Mouse (Mus musculus) limb, embryonic 10.5 days (tissue): ENCODE measurements around the gene Antxr1. TPM values are rescaled to one million over a fixed set of nuclear protein-coding genes. Genes with fewer than 3 reads are reported as not detected.
A peak's percentile ranks its signal among the peaks of the same experiment; 100 is the strongest.

Experiments
- DNase-seq: peaks from one replicate; pipeline ENCODE4 v3.0.0-alpha.2; 2017; ENCODE audit warnings: low spot score
- H3K27ac ChIP-seq: fragments of 300-500 bp; sonication (generic); 2 replicates; pipeline ENCODE4 v1.5.1; 2016; ENCODE audit warnings: mild to moderate bottlenecking
- H3K27me3 ChIP-seq: fragments of 300-500 bp; sonication (generic); 2 replicates; pipeline ENCODE4 v1.6.1; 2016; ENCODE audit warnings: low read depth, mild to moderate bottlenecking; ENCODE audit not compliant: poor library complexity, severe bottlenecking
- H3K36me3 ChIP-seq: fragments of 300-500 bp; sonication (generic); 2 replicates; pipeline ENCODE4 v1.6.1; 2016; ENCODE audit warnings: mild to moderate bottlenecking, moderate library complexity
- H3K4me1 ChIP-seq: fragments of 300-500 bp; sonication (generic); 2 replicates; pipeline ENCODE4 v1.6.1; 2016
- H3K4me3 ChIP-seq: fragments of 300-500 bp; sonication (generic); 2 replicates; pipeline ENCODE4 v1.5.1; 2016; ENCODE audit warnings: mild to moderate bottlenecking, moderate library complexity
- H3K9me3 ChIP-seq: fragments of 300-500 bp; sonication (generic); replicated peaks from 2 replicates; pipeline ENCODE4 v1.6.1; 2016; ENCODE audit warnings: mild to moderate bottlenecking
- WGBS: fragments of 180-500 bp; shearing (Covaris S2); methylation state at CpG from one replicate; pipeline ENCODE4 v1.1.7; 2016; 5-methylcytosine and 5-hydroxymethylcytosine counted together
- polyA plus RNA-seq: library from polyadenylated mRNA; unstranded; fragments of >200 nt; fragmentation: Nextera tagmentation; extraction: Ambion mirVana; gene quantifications from 2 replicates; pipeline ENCODE4 v1.2.1, GENCODE M21; 2016

Gene Antxr1
- polyA plus RNA-seq, 1 experiment from 2014 or later: 9.5 TPM

DNA sequence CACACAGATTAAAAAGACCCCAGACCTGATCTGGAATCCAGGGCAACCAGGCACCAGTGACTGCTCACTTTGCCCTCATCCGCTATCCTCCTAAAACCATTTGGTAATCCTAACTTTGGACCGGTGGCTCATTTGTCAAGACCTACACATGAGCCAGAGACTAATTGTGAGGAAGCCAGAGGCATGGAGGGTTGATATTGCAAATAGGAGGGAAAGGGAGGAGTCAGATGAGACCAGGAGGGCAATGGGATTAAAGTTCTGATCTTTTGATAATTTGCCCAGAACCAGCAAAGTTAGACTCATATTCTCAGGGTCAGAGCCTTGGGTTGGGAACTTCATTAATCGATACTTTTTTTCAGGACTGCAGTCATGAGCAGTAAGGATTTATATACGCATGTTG lies 78.2 kb downstream of the Antxr1 start:
- no peak overlapping the region for H3K4me3 ChIP-seq
- 96% methylated on average over 4 of the region's 4 CpGs for WGBS
- no peak for DNase-seq
- H3K27me3 ChIP-seq: no peaks in the 10 kb centered on the region
- H3K9me3 ChIP-seq: no peaks in the 10 kb centered on the region
- H3K27ac ChIP-seq: no peak overlapping the region
- H3K36me3 ChIP-seq: peaks cover 45% of the 10 kb centered on the region
- peaks cover 12% of the 10 kb centered on the region; the same call in 1 of the 2 replicates for H3K4me1 ChIP-seq

DNA sequence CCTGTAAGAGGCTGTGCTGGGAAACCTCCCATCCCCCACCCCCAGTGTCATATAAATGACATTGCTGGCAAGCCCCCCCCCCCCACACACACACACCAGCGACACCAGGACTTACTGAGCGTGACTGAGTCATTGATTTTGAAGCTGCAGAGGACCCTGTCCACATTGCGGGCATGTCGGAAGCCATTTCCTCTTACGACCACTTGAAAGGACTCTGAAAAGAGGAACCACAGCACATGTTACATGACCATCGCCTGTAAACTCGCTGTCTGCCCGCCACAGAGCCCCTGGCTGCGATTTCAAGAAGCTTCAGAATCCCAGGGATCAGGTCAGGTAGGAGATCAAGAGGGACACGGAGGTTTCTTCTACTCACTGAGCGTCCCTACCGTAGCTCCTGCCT lies 80.0 kb downstream of the Antxr1 start:
- Histone ChIP-seq H3K4me3 (no peak overlapping the region), H3K27ac (no peak overlapping the region), H3K4me1 (peaks cover 12% of the 10 kb centered on the region; the same call in 1 of the 2 replicates), H3K36me3 (peaks cover 38% of the 10 kb centered on the region), H3K27me3 (no peaks in the 10 kb centered on the region), H3K9me3 (no peaks in the 10 kb centered on the region)
- WGBS: 84% methylated on average over 12 of the region's 12 CpGs
- no peak for DNase-seq

DNA sequence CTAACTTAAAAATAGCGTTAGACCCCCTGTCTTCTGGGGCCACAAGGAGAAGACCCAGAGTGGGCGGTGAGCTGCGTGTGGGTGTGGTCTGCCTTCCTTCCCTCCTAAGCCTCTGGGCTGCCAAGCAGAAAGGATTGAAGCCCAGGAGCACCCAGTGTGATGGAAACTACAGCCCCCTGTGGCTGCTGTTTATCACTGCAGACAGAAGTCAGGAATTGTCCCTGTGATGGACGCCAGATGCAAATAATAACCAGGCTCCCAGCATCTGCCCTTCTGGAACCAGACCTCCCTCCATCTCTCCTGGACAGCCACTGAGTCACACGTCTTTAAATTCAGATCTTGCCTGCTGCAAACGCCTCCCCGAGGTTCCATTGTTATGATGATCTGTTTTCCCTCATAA lies 80.9 kb downstream of the Antxr1 start:
- H3K36me3 ChIP-seq: peaks cover 42% of the 10 kb centered on the region
- no peaks in the 10 kb centered on the region for H3K9me3 ChIP-seq
- peaks cover 12% of the 10 kb centered on the region; the same call in 1 of the 2 replicates for H3K4me1 ChIP-seq
- 34% methylated on average over 7 of the region's 7 CpGs for WGBS
- DNase-seq: no peak
- H3K27me3 ChIP-seq: no peaks in the 10 kb centered on the region
- H3K27ac ChIP-seq: no peak overlapping the region
- no peak overlapping the region for H3K4me3 ChIP-seq

DNA sequence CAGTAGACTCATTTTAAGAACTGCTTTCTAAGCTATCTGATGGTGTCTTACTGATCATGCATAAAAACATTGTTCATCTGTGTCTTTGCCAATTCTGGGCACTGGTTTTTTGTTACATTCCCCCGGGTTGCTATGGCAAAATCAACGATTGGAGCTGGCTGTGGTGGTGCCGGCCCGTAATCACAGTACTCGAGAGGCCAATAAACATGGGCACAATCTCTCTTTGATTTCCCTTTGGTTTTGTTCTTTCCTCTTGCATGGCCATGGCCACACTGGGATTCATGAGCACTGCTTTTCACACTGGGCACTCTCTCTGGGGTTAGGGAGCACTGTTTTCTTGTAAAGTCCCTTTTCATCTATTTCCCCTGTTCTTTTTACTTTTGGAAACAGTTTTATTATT lies 83.9 kb downstream of the Antxr1 start:
- Histone ChIP-seq H3K27me3 (no peaks in the 10 kb centered on the region), H3K36me3 (peaks cover 56% of the 10 kb centered on the region), H3K4me3 (no peak overlapping the region), H3K4me1 (peaks cover 17% of the 10 kb centered on the region; the same call in 1 of the 2 replicates), H3K9me3 (no peaks in the 10 kb centered on the region), H3K27ac (no peak overlapping the region)
- WGBS: 89% methylated on average over 5 of the region's 5 CpGs
- no peak for DNase-seq

DNA sequence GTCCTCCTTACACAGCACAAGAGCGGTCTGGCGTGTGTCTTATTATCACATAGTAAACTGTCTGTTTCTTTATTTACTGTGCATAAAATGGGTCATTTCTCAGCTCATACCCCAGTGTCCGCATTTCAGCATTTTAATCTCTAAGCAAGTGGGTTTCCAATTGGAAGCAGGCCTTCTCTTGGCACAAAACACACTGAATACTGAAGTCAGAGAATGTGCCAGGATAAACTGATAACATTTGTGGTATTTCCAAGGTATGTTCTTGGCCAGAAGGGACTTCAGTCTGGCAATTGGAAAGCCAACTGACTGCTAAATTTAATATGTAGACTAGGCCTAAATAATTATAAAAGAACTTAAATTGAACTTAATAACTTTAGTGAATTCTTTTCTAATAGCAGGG lies 84.9 kb downstream of the Antxr1 start:
- DNase-seq: no peak
- Histone ChIP-seq H3K27me3 (no peaks in the 10 kb centered on the region), H3K4me1 (peaks cover 11% of the 10 kb centered on the region; the same call in 1 of the 2 replicates), H3K4me3 (no peak overlapping the region), H3K9me3 (no peaks in the 10 kb centered on the region), H3K27ac (no peak overlapping the region), H3K36me3 (peaks cover 55% of the 10 kb centered on the region)
- 87% methylated on average over 3 of the region's 3 CpGs for WGBS

DNA sequence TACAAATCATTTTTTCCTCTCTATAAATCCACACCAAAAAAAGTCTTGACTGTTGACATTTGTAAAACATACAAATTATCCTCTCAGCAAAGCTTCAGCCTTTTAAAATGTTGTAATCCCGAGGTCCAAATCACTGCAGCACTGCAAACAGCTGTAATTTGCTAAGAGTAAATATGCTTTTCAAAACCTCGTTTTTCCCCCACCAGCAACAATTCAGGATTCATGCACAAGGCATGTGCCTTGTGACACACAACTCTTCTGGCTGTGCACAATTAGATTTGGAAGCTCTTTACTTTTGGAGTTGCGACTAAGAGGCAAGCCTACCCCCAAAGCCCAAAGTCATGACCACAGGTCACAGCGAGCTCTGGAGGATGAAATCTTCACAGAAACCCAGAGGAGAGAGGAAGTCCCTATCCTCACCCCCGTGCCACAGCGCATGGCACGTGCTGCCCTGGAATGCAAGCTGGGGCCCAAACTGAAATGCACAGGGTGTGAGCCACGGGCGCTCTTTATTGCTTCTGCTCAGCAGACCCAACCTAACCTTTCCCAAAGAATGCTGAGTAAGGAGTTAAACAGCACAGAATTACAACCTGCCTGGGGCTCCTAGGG lies 87.3 kb downstream of the Antxr1 start:
- Histone ChIP-seq H3K27me3 (no peaks in the 10 kb centered on the region), H3K36me3 (peaks cover 34% of the 10 kb centered on the region), H3K9me3 (no peaks in the 10 kb centered on the region), H3K4me1 (peaks cover 23% of the 10 kb centered on the region), H3K4me3 (no peak overlapping the region), H3K27ac (no peak overlapping the region; the same call in 1 of the 2 replicates)
- DNase-seq: no peak
- 85% methylated on average over 9 of the region's 9 CpGs for WGBS

DNA sequence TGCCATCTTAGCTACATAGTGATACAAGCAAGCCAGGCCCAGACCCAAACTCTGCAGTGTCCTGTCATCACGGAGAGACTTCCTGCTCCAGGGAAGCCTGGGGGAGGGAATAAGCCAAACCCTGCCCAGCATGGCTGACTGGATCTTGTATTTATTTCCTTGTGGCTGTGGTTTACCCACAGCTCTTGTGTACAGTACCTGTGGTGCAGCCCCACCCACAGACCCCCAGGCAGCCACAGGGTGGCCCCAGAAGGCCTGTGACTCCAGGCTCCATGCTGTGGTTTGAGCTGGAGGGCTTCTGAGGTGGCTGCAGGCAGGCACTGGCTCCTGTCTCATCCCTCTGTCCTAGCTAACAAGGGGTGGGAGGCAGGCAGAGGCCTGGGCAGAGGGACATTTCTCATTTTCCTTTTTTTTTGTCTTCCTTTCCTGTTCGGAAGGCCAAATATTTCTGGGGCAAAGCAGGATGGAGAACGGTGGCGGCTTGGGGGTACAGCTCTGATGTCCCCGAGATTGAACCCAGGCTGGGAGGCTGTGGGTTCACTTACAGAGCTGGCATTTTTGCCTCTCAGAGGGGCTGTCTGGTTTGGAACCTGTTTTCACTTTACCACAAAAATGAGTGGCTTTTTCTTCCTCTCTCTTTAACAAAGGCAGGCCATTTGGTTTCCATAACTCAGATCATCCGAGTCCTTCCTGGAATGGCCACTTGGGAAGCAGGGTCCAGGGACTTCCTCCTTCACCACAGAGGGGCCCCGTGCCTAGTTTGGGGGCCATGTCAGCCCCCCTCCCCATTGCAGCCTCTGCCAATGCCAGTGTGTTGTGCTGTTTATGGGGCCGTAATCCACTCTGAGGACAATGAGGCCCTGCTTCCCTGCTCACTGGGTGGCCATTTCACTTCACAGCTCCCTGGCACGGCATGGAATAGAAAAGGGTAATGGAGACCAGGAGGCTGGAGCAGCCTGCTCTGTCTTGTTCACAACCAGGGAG lies 91.2 kb downstream of the Antxr1 start:
- H3K27ac ChIP-seq: peak overlapping the region; percentile 86
- 69% methylated on average over 9 of the region's 9 CpGs for WGBS
- H3K36me3 ChIP-seq: peaks cover 64% of the 10 kb centered on the region
- no peaks in the 10 kb centered on the region for H3K9me3 ChIP-seq
- H3K4me3 ChIP-seq: 0 out of 2 replicates have a peak overlapping the region, but pooled peaks have one; percentile 19
- H3K27me3 ChIP-seq: no peaks in the 10 kb centered on the region
- H3K4me1 ChIP-seq: peaks cover 26% of the 10 kb centered on the region
- DNase-seq: peak; percentile 35

DNA sequence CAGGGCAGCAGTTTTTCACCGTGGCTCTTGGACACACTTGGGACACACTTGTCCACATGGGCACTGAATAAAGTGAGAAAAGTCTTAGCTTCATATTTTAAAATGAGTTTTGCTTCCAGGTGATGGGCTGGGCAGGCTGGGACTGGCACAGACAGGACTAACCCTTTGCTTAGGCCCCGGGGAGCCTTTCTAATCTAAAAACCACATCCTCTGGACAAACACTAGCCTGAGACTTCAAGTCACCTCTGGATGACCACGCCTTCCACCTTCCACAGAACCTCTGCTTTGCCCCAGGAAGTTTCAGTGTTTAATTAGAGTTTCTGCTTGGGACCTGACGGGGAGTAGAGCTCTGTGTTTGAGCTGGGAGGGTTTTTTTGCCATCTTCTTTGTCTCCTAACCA lies 98.4 kb downstream of the Antxr1 start:
- Histone ChIP-seq H3K4me3 (no peak overlapping the region), H3K27me3 (no peaks in the 10 kb centered on the region), H3K4me1 (peaks cover 18% of the 10 kb centered on the region), H3K36me3 (peaks cover 66% of the 10 kb centered on the region), H3K27ac (no peak overlapping the region), H3K9me3 (no peaks in the 10 kb centered on the region)
- whole genome bisulfite sequencing: 80% methylated on average over 4 of the region's 4 CpGs
- no peak for DNase-seq

DNA sequence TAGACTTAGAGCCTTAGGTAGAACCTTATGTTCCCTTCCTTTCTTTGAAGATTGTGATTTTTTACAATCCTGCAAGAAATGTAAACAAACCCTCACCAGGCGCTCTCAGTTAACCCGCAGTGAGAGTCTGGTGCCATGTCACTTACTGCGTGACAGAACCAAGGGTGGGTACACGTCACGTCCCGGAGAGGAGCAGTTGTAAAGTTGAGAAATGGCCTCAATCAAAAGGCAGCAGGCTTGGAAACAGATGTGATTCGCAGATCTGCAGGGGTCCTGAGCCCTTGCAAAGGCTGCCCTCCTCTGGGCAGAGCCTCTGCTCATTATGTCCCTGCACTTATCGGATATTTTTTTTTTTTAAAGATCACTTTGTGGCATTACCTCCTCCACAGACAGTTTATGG lies 99.6 kb downstream of the Antxr1 start:
- Histone ChIP-seq H3K27ac (0 out of 2 replicates have a peak overlapping the region, but pooled peaks have one; percentile 25), H3K4me3 (no peak overlapping the region), H3K4me1 (peaks cover 20% of the 10 kb centered on the region), H3K36me3 (peaks cover 68% of the 10 kb centered on the region), H3K27me3 (no peaks in the 10 kb centered on the region), H3K9me3 (no peaks in the 10 kb centered on the region)
- 19% methylated on average over 8 of the region's 8 CpGs for WGBS
- DNase-seq: peak; percentile 55

DNA sequence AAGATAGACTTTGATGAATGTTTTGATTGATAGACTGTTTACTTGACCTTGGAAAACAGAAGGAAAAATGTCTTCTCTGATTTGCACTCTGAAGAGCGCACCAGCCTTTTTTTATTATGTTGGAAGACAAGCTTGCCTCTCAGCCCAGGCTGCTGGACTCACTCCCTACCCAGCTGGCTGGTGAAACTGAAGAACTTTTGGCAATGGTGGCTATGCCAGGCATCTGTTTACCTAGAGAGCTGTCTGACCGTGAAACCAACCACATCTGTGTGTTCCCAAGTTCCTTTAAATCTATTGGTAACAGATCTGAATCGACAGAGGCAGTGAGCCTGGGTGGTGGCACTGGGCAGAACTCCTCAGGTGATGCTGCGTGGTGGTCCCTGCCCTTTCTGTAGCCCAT lies 102.5 kb downstream of the Antxr1 start:
- H3K27ac ChIP-seq: no peak overlapping the region
- H3K27me3 ChIP-seq: no peaks in the 10 kb centered on the region
- H3K36me3 ChIP-seq: peaks cover 58% of the 10 kb centered on the region
- 86% methylated on average over 4 of the region's 4 CpGs for WGBS
- H3K4me1 ChIP-seq: peaks cover 21% of the 10 kb centered on the region
- H3K4me3 ChIP-seq: no peak overlapping the region
- no peak for DNase-seq
- H3K9me3 ChIP-seq: no peaks in the 10 kb centered on the region

DNA sequence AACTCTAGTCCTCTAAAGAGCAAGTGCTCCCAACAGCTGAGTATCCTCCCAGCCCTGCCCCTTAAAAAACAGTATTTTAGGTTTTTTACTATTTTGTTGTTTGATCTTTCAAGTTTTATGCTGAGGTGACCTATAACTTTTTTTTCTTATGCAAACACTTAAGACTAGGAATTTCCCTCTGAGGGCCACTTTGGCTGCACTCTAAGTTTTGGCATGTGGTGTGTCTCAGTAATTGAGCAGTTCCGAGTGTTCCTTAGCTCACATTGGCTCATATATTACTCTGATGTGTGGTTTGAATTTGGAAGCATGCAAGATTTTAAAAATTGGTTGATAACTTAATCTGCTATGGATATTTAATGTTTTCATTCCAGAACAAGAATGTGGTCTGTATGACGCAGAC lies 105.6 kb downstream of the Antxr1 start:
- Histone ChIP-seq H3K36me3 (peaks cover 50% of the 10 kb centered on the region), H3K4me1 (peaks cover 21% of the 10 kb centered on the region; the same call in 1 of the 2 replicates), H3K4me3 (no peak overlapping the region), H3K27ac (no peak overlapping the region), H3K27me3 (no peaks in the 10 kb centered on the region), H3K9me3 (no peaks in the 10 kb centered on the region)
- no peak for DNase-seq
- WGBS: 95% methylated on average over 2 of the region's 2 CpGs

DNA sequence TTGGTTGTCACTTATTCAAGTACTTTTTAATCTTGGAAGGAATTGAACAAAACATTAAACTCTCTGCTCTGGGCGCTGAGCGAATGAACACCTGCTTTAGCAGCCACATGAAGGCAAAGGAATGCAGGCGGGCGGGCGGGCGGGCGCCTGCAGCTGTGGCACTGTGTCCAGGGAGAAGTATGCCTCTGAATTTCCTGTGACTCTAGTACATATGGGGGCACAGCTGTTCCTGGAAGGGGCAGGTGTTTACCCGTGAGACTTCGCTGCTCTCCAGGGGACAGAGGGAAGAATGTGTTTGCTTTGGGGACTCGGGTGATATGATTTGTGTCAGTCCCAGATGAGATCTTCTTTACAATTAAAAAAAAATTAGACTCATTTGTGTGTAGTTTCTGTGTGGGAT lies 107.7 kb downstream of the Antxr1 start:
- Histone ChIP-seq H3K4me1 (peaks cover 32% of the 10 kb centered on the region), H3K36me3 (peaks cover 37% of the 10 kb centered on the region), H3K9me3 (no peaks in the 10 kb centered on the region), H3K27ac (no peak overlapping the region), H3K27me3 (no peaks in the 10 kb centered on the region), H3K4me3 (no peak overlapping the region)
- 89% methylated on average over 10 of the region's 10 CpGs for WGBS
- no peak for DNase-seq

DNA sequence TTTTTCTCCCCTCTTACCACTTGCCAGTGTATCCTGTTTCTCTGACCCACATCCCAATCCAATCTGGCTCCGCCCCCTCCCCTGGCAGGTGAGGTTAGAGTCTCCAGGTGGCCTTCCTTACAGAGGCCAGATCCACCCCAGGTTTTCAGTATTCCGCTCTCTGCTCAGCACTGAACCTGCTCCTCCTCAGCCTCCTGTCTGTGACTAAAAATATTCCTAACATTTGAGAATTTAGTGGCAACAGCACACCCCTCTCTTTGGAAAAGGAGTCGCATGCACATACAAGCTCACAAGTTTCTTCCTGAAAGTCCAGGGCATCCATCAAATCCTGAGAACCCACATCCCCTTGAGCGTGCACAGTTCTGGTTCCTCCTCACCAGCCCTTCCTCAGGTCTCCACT lies 109.3 kb downstream of the Antxr1 start:
- Histone ChIP-seq H3K4me3 (no peak overlapping the region), H3K27me3 (no peaks in the 10 kb centered on the region), H3K36me3 (peaks cover 21% of the 10 kb centered on the region; the same call in 1 of the 2 replicates), H3K4me1 (peaks cover 38% of the 10 kb centered on the region), H3K9me3 (no peaks in the 10 kb centered on the region), H3K27ac (no peak overlapping the region)
- WGBS: 78% methylated on average over 4 of the region's 4 CpGs
- no peak for DNase-seq
